Mouse (Mus musculus): Measurements from ENCODE around the gene Fkbp10.

Gene Fkbp10

GRCm38 (mm10) chr11:100394353-100395074 is 21.0 kb upstream of the Fkbp10 start:
- no peak for DNase-seq

GRCm38 (mm10) chr11:100395200-100395599 is 20.3 kb upstream of the Fkbp10 start:
- DNase-seq, result peak; percentile 81 to 82

- DNase-seq, result peak; percentile 70 to 75
Measured at GRCm38 (mm10) chr11:100395861-100396631, 19.5 kb upstream of the Fkbp10 start.

DNA sequence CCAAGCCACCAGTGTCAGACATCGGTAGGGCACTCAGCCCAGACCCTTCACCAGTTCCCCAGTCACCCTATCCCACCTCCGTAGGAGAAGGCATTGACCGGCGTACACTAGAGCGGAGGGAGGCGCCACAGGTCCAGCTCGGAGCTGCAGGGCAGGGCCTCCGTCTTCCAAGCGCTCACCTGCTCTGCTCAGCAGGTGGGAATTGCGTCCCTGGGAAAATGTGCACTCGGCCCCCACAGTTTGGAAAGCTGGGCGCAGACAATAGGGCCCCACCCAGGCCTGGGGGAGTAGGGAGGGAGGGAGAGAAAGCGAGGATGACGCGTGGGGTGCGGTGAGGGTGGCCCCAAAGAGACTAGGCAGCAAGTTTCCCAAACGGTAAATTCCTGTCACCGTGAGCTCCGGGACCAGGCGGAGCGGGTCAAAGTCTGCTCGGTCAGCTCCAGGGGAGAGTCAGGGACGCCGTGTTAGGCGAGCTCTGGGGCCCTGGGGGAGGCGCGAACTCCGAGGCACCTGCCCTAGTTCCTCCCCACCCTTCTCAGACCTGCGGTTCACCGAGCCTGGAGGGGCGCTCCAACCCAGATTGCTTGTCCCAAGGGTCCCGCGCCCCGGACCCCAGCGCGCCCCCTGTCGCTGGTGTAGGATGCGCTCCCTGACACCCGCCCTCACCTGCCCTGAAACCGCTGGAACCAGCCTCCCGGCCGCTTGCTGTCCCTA is 18.5 kb upstream of the Fkbp10 start:
- DNase-seq, result peak; percentile 69 to 72

GRCm38 (mm10) chr11:100397600-100398389 is 17.7 kb upstream of the Fkbp10 start, which contains the start of gene Jup:
Jup (minus strand) TSS chr11:100397763.
- peak; percentile 100 for DNase-seq

DNA sequence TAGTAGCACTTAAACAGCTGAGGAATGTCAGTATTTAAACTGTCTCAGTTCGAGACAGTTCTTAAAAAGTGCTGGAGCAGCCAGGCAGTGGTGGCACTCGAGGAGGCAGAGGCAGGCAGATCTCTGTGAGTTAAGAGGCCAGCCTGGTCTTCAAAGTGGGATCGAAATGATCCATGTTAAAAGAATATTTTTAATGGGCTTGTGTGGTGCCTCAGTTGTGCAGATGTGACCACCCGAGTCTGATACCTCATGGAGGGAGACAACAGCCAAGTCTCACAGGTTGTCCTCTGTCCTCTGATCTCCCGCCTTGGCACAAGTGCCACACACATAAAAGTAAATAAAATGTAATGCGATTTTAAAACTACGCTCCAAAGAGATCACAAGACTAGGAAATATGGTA is 17.0 kb upstream of the Fkbp10 start:
- no peak for DNase-seq

DNA sequence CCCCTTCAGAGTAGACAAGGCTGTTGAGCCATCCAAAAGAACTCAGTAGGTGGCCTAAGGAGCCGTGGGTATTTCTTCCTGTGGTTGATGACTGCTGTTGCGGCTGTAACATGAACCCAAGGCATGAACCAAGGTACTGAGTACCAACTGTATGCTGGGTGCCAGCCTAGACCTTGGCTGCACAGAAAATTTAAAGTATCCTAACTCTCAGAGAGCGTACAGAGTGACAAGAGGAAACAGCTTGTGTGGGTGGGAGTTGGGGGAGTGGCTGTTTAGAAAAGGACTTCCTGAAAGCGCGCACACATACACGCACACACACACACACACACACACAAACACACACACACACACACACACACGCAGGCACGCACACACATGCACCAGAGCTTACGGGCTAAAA is 16.2 kb upstream of the Fkbp10 start:
- no peak for DNase-seq

DNA sequence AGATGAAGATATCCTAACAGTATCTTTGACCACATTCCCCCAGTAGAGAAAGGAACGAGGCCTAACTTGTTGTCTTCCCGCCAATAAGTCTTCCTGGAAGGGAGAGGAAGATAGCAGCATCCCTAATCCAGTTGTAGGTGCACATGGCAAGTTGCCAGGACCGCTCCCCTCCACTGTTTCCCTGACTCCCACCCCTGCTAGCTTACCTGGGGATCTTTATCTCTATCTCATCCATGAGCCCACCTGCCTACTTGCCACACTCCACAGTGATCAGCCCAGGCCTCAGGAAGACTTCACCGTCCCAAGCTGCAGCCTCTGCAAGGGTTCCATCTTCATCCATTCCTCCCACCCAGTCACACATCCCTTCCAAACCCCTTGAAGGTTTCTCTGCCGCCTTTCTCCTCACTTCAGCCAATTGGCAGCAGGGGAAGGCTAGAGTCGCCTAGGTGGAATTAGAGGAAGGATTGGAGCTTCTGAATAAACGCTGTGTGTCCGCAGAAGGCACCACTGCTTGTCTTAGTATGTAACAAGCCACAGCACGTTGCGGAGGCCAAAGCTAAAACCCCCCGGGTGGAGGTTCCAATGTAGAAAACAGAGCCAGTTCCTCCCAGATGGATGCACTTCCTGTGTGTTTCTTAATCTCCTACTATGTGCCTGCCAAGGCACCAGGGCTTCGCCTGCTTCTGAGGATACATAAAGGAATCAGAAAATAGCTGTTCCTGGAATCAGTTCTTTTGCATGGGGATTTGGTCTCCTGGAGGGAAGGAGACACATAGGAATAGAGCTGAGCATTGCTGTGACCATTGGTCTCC is 15.6 kb upstream of the Fkbp10 start:
- DNase-seq, result no peak

DNA sequence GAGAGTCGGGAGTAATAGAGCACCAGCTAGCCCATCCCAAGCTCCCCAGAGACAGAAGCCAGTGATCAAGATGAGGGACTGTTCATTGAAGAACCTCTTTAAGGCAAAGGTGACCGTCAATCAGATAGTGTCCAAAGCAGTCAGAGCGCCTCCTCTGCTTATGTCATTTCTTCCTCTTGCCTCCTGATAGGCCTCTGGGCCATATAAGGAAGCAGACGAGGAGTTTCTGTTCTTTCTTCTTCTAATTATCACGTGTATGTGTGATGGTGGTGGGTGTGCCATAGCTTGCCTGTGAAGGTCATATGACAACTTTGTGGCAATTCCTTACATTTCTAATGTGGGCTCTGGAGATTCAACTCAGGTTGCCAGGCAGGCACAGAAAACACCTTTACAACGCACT is 14.7 kb upstream of the Fkbp10 start:
- no peak for DNase-seq

GRCm38 (mm10) chr11:100402240-100402639 is 13.3 kb upstream of the Fkbp10 start:
- DNase-seq, result no peak

- DNase-seq, result no peak
Measured at GRCm38 (mm10) chr11:100402682-100403081, 12.8 kb upstream of the Fkbp10 start.

GRCm38 (mm10) chr11:100403445-100404134 is 11.9 kb upstream of the Fkbp10 start:
- DNase-seq, result no peak

DNA sequence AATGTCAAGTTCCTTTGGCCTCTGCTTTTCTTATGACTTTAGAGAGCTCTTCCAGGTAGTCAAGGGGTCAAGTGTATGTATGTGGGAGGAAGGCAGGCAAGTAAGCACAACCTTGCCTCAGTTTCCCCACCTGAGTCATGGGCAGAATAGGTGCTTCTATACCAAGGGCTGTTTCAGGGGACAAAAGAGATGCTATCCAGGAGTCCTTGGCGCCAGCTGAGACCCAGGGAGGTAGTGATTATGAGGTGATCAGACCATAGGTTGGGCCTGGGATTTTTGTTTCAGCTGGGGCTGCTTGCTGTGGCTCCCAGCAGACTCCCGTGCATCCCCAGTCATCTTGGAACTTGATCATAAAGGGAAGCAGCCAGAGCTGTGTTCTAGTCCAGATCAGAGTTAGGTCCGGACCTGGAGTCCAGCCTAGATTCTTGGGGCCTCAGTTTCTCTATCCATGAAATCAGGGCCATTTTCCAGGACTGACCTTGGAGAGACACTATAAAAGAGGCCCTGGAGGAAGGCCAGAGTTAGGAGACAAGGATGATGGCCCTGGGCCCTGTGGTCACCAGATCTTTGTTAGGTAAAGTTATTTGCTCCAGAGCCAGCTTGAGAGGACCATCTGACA is 10.9 kb upstream of the Fkbp10 start:
- no peak for DNase-seq

DNA sequence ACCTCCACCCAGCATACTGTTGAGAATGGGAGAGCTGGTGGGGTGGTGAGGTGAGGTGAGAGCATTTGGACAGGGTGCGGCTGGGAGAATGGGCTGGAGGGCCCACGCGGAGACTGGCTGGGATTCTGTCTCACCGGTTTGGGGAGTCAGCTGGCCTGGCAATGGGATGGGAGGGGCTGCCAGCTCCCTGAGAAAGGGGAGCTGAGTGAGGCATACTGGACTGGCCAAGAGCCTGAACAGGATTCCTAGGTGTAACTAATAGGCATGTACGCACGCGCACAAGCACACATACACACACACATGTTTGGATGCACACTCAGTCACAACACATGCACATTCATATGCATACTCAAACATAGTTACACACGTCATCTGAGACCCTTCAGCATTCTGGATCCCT is 9.2 kb upstream of the Fkbp10 start:
- DNase-seq, result peak in 1 of 2 experiments; percentile 55

- DNase-seq, result peak; percentile 85 to 89
Measured at GRCm38 (mm10) chr11:100406995-100407705, 8.3 kb upstream of the Fkbp10 start.

DNA sequence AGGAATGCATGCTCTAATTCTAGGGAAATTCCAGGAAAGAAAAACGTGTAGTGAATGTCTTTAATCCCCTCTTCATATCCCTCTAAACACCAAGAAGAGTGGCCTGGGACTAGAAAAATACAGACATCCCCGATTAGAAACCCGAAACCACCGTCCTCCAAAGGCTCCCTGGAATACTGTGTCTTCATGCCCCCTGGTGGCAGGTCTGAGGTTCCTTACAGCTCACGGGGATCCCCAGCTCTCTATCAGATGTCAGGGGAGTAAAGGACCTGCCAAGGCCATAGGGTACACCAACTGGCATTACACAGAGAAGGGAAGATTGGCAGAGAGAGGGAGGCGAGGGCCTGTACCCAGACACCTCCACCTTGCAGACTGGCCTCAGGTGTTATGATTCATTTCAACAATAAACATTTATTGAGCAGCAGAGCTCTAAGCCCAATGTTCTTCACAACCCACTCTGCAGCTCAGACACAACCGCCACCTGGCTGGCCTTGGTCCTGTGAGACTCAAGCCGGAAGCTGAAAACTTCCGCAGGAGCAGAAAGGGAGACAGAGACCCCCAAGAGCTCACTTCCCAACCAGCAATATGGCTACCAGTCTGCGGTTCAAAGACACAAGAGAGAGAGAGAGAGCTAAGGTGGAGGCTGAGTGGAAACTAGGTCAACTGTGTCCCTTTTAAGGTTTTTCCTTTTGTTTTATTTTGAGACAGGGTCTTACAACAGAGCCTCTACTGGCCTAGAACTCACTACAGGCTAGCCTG is 7.2 kb upstream of the Fkbp10 start:
- DNase-seq, result peak; percentile 78 to 81

DNA sequence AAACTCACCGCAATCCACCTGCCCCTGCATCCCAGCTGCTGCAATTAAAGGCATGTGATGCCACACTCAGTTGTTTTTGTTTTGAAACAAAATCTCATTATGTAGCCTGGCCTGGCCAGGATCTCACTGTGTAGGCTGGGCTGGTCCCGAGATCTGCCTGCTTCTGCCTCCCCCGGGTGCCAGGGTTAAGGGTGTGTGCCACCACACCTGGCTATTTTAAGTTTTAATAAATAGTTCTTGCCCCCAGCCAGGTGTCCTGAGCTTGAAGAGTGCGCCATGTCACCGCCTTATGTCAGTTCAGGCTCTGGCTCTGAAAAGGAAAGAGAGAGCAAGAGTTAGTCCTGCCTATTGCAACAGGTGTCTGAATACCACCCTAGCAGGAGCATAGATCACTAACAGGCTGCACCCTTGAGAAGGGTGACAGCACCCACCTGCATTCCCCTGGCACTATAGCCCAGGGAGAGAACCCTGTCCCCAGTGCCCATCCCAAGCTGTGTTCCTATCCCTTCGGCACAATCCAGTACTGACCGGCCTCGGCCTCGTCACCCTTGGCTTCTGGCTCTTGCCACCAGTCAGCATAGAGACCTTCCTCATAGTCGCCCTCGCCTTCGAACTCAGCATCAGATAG is 6.5 kb upstream of the Fkbp10 start:
- DNase-seq, result no peak

DNA sequence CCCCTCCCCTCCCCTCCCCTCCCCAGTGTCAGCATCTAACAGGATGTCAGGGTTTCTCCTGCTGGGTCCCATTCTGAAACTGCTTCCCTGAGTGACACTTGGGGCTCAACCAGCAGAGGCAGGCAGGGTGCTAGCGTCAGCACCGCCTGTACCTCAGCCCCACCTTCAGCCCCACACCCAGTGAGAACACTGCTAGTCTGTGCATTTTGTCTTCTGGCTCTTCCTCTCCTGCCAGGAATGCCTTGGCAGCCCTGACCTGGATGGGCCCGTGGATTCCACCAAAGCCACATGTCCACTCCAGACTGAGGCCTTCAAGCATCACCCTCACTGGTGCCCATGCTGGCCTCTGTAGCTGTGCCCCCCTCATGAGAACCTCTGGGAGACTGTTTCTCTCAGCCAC is 5.8 kb upstream of the Fkbp10 start:
- peak in 1 of 2 experiments; percentile 35 for DNase-seq

GRCm38 (mm10) chr11:100411736-100412135 is 3.8 kb upstream of the Fkbp10 start:
- DNase-seq, result no peak

Data from cerebellum, postnatal 36 days (tissue).